Mouse (Mus musculus) adrenal gland, adult 10 weeks (tissue): ENCODE measurements around the gene Fam172a. TPM values are rescaled to one million over a fixed set of nuclear protein-coding genes. Genes with fewer than 3 reads are reported as not detected.

ENCODE experiments used
- polyA plus RNA-seq: library from polyadenylated mRNA; stranded (reverse); fragments of 350-450 nt; fragmentation: Illumina TruSeq; extraction: RNeasy Lipid Tissue Mini Kit (QIAGEN cat#74804); gene quantifications from one replicate; pipeline ENCODE4 v1.2.3, GENCODE M21; 2014; ENCODE audit warnings: low read depth, low replicate concordance

Fam172a gene
- polyA plus RNA-seq, result 72.1 TPM

GRCm38 (mm10) chr13:77701733-77702132, at the start of gene Fam172a:
TSS of gene Fam172a (plus strand) at chr13:77702033.

GRCm38 (mm10) chr13:78024683-78025294, 323.0 kb downstream of the Fam172a start, which contains the start of gene Pou5f2:
TSS of gene Pou5f2 (plus strand) at chr13:78024902.

GRCm38 (mm10) chr13:78199642-78200160, 497.9 kb downstream of the Fam172a start, which contains the start of gene Nr2f1:
TSS of gene Nr2f1 (minus strand) at chr13:78199757.

